Mouse (Mus musculus) stomach, postnatal 0 days (tissue): ENCODE results near the gene Abcb8. TPM values are rescaled to one million over a fixed set of nuclear protein-coding genes. Genes with fewer than 3 reads are reported as not detected.
A peak's percentile ranks its signal among the peaks of the same experiment; 100 is the strongest.

Experiments used
- ATAC-seq: fragments of 200-750 bp; cut with Nextera tagmentation; 2 replicates; pipeline ENCODE4 v1.8.0; 2017; ENCODE audit not compliant: low FRiP score, low TSS enrichment
- DNase-seq: peaks from one replicate; pipeline ENCODE4 v3.0.0-alpha.2; 2016; ENCODE audit warnings: low spot score
- H3K27ac ChIP-seq: fragments of 300-500 bp; sonication (generic); replicated peaks from 2 replicates; pipeline ENCODE4 v1.5.1; 2014; ENCODE audit warnings: mild to moderate bottlenecking, control low read depth
- H3K27me3 ChIP-seq: fragments of 300-500 bp; sonication (generic); 2 replicates; pipeline ENCODE4 v1.6.1; 2014; ENCODE audit warnings: low read length; ENCODE audit not compliant: control insufficient read depth, insufficient read depth
- H3K36me3 ChIP-seq: fragments of 300-500 bp; sonication (generic); 2 replicates; pipeline ENCODE4 v1.6.1; 2014; ENCODE audit warnings: low read length, mixed read lengths; ENCODE audit not compliant: control insufficient read depth, insufficient read depth
- H3K4me1 ChIP-seq: fragments of 300-500 bp; sonication (generic); replicated peaks from 2 replicates; pipeline ENCODE4 v1.6.1; 2014; ENCODE audit warnings: antibody characterized with exemption; ENCODE audit not compliant: control insufficient read depth, insufficient read depth
- H3K4me2 ChIP-seq: fragments of 300-500 bp; sonication (generic); replicated peaks from 2 replicates; pipeline ENCODE4 v1.6.1; 2014; ENCODE audit warnings: low read depth, mild to moderate bottlenecking, control low read depth, moderate library complexity
- H3K4me3 ChIP-seq: fragments of 300-500 bp; sonication (generic); 2 replicates; pipeline ENCODE4 v1.5.1; 2014; ENCODE audit warnings: low read depth, low read length, control low read depth
- H3K9ac ChIP-seq: fragments of 300-500 bp; sonication (generic); 2 replicates; pipeline ENCODE4 v1.6.1; 2014; ENCODE audit warnings: mild to moderate bottlenecking, low read length, control low read depth, mixed read lengths
- H3K9me3 ChIP-seq: fragments of 300-500 bp; sonication (generic); 2 replicates; pipeline ENCODE4 v1.6.1; 2016; ENCODE audit warnings: low read length; ENCODE audit not compliant: control insufficient read depth
- CTCF ChIP-seq: IDR thresholded peaks from 2 replicates; pipeline ENCODE4 v1.5.1; 2016; ENCODE audit warnings: antibody characterized with exemption, low read depth, mild to moderate bottlenecking, moderate library complexity
- EP300 ChIP-seq: optimal IDR thresholded peaks from 2 replicates; pipeline ENCODE3; 2016; ENCODE audit warnings: antibody characterized with exemption
- WGBS: fragments of 180-500 bp; shearing (Covaris S2); extraction: QIAGEN DNeasy Blood & Tissue Kit; methylation state at CpG from one replicate; pipeline ENCODE4 v1.1.7; 2014; 5-methylcytosine and 5-hydroxymethylcytosine counted together
- polyA plus RNA-seq: library from polyadenylated mRNA; unstranded; fragments of >200 nt; fragmentation: Nextera tagmentation; extraction: Ambion mirVana; gene quantifications from 2 replicates; pipeline ENCODE4 v1.2.1, GENCODE M21; 2015

The Abcb8 gene
- polyA plus RNA-seq, 1 experiment from 2014 or later: 29.3 TPM

GRCm38 (mm10) chr5:24447624-24448298 lies 54.3 kb downstream of the Abcb8 start, which contains the start of gene Tmub1:
TSS of gene Tmub1 (minus strand) at chr5:24447854.
- TF ChIP-seq EP300: no peak
- TF ChIP-seq CTCF: no peak
- no peaks in the 10 kb centered on the region for H3K9me3 ChIP-seq
- H3K4me1 ChIP-seq: peaks cover 5% of the 10 kb centered on the region
- H3K27me3 ChIP-seq: no peaks in the 10 kb centered on the region
- WGBS: 2% methylated on average over 33 of the region's 34 CpGs
- DNase-seq (peak; percentile 88), ATAC-seq (peak; percentile 76)
- H3K9ac ChIP-seq: peak within 1 kb of the TSS; percentile 61
- peaks cover 5% of the 10 kb centered on the region; the same call in 1 of the 2 replicates for H3K36me3 ChIP-seq
- H3K27ac ChIP-seq: no peak within 1 kb of the TSS
- peak within 1 kb of the TSS; percentile 90 for H3K4me2 ChIP-seq
- peak within 1 kb of the TSS; percentile 55 for H3K4me3 ChIP-seq

GRCm38 (mm10) chr5:24451264-24452029 lies 58.0 kb downstream of the Abcb8 start:
- Histone ChIP-seq H3K9ac (peak overlapping the region; percentile 85), H3K27me3 (no peaks in the 10 kb centered on the region), H3K9me3 (no peaks in the 10 kb centered on the region), H3K27ac (peak overlapping the region; percentile 92), H3K4me1 (no peaks in the 10 kb centered on the region; the same call in 1 of the 2 replicates), H3K4me2 (peak overlapping the region; percentile 97), H3K36me3 (no peaks in the 10 kb centered on the region), H3K4me3 (peak overlapping the region; percentile 79)
- peak; percentile 75 for ATAC-seq
- DNase-seq: peak; percentile 91
- 3% methylated on average over 51 of the region's 66 CpGs for WGBS
- no peak for TF ChIP-seq EP300
- TF ChIP-seq CTCF: no peak

GRCm38 (mm10) chr5:24452030-24452690 lies 58.7 kb downstream of the Abcb8 start, which contains the start of gene Agap3:
TSS of gene Agap3 (plus strand) at chr5:24452177.
- peak within 1 kb of the TSS; percentile 85 for H3K9ac ChIP-seq
- no peaks in the 10 kb centered on the region for H3K36me3 ChIP-seq
- TF ChIP-seq CTCF (no peak), EP300 (no peak)
- H3K4me3 ChIP-seq: peak within 1 kb of the TSS; percentile 79
- WGBS: under 1% methylated on average over 68 of the region's 85 CpGs
- H3K9me3 ChIP-seq: no peaks in the 10 kb centered on the region
- peak within 1 kb of the TSS; percentile 92 for H3K27ac ChIP-seq
- DNase-seq: peak; percentile 48
- H3K4me2 ChIP-seq: peak within 1 kb of the TSS; percentile 97
- H3K27me3 ChIP-seq: no peaks in the 10 kb centered on the region
- no peaks in the 10 kb centered on the region; the same call in 1 of the 2 replicates for H3K4me1 ChIP-seq
- no peak; the same call in 1 of the 2 replicates for ATAC-seq

GRCm38 (mm10) chr5:24452691-24453233 lies 59.3 kb downstream of the Abcb8 start:
- ATAC-seq (no peak), DNase-seq (no peak)
- Histone ChIP-seq H3K9me3 (no peaks in the 10 kb centered on the region), H3K4me1 (no peaks in the 10 kb centered on the region; the same call in 1 of the 2 replicates), H3K4me2 (peak overlapping the region; percentile 97), H3K27ac (peak overlapping the region; percentile 92), H3K9ac (peak overlapping the region; percentile 85), H3K4me3 (peak overlapping the region; percentile 79), H3K27me3 (no peaks in the 10 kb centered on the region), H3K36me3 (no peaks in the 10 kb centered on the region)
- TF ChIP-seq CTCF (no peak), EP300 (no peak)
- WGBS: under 1% methylated on average over 28 of the region's 29 CpGs

GRCm38 (mm10) chr5:24453283-24453984 lies 60.0 kb downstream of the Abcb8 start:
- ATAC-seq (no peak), DNase-seq (no peak)
- H3K4me2 ChIP-seq: peak overlapping the region; percentile 97
- H3K27ac ChIP-seq: peak overlapping the region; percentile 40; the same call in 1 of the 2 replicates
- peak overlapping the region; percentile 85 for H3K9ac ChIP-seq
- 19% methylated on average over 5 of the region's 5 CpGs for WGBS
- H3K9me3 ChIP-seq: no peaks in the 10 kb centered on the region
- H3K4me3 ChIP-seq: peak overlapping the region; percentile 79
- TF ChIP-seq CTCF (0 out of 2 replicates have a peak, but pooled peaks have one; percentile 3), EP300 (no peak)
- no peaks in the 10 kb centered on the region for H3K36me3 ChIP-seq
- H3K27me3 ChIP-seq: no peaks in the 10 kb centered on the region
- no peaks in the 10 kb centered on the region; the same call in 1 of the 2 replicates for H3K4me1 ChIP-seq
